Mouse (Mus musculus): ENCODE results near the gene Otop1. TPM values are rescaled to one million over a fixed set of nuclear protein-coding genes. Genes with fewer than 3 reads are reported as not detected.

Otop1 gene
- 17.1 TPM for polyA plus RNA-seq (2014; fragmentation: Illumina TruSeq; extraction: RNeasy Lipid Tissue Mini Kit (QIAGEN cat#74804); ENCODE audit: low read depth, low replicate concordance)

DNA sequence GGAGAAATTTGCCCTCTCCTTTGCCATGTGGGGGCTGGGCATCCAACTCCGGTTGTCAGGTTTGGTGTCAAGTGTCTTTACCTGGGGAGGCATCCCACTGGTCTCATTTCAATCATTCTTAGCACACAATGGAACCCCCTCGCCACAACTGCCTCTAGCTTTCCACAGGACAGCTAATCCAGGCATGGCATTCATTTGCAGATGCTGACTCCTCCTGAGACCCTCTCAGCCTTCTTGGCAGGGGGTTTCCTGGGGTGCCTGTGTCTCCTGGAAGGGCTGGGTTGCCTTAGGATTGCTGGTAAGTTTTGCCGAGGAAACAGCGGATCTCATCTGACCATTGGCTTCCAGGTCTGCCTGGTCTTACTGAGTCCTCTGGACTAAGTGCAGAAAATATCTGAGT is at the start of gene Otop1:
Gene Otop1 (plus strand): TSS at position 202 of the 400 bp plus-strand sequence.

DNA sequence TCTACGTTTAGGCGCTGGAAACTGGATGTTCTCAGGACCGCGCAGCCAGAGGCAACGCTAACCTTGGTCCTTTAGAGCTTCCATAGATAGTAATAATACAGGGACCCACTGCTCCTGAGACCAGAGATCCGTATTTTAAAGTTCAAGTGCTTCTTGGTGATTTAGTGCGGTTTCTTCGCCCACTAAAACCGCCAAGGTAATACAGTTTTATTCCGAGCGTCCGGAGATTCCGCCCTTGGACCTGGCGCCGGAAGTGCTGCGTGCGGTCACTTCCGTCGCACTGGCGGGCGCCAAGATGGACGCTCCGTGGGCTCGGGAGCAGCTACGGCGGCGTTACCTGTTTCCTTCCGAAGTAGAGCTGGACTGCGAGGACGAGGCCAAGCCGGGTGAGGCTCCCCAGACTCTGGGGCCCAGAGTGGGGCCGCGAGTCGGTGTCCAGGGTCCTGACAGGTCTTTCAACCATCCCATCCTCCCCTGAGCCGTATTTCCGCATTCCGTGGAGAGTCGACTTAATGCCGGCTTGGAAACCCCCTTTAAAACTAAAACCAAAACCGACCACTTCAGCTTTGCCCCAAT is 15.6 kb upstream of the Otop1 start, which contains the start of gene Tmem128:
Gene Tmem128 (plus strand): TSS at position 79 of the 576 bp plus-strand sequence.

DNA sequence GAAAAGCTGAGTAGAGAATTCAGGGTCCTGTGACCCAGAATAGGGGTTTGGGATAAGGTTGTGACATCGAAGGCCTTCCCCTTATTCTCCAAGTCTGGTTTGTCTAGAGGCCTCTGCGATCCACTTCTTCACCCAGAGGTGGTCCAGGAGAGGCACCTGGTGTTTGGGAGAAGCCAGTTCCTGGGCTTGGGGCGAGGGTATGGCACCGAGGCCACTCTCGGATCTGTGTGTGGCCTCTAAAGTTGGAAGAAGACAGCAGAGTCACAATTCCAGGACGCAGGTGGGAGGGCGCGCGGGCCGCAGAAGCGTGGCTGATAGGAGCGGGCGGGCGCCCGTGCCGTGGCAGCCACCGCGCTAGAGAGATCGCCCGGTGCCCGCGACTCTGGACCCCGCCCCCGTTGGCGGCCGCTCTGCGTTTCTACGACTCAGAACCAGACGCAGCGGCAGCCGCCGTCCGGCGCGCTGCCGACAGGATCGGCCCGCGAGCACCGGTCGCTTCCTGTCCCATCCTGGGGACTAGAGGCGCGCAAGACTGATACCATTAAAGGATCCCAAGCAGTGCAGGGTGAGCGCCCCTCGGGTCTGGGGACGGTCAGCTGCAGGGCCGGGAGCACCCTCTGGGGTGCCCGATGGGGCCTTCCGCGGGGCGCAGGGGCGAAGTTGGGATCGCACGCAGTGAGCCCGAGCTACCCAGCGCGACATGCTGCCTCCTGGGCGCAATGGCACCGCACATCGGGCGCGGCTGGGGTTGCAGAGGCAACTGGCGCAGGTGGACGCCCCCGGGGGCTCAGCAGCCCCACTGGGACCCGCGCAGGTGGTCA is 43.4 kb downstream of the Otop1 start, which contains the start of gene Drd5:
Gene Drd5 (plus strand): TSS at position 402 of the 821 bp plus-strand sequence.

Other genes with a start within 250 kb of the Otop1 start
- gene Stx18, start 237.2 kb upstream of the Otop1 start, polyA plus RNA-seq (2014; fragmentation: Illumina TruSeq; extraction: RNeasy Lipid Tissue Mini Kit (QIAGEN cat#74804); ENCODE audit: low read depth, low replicate concordance): 51.4 TPM
- 33.2 TPM for gene Nsg1, start 116.1 kb upstream of the Otop1 start, polyA plus RNA-seq (2014; fragmentation: Illumina TruSeq; extraction: RNeasy Lipid Tissue Mini Kit (QIAGEN cat#74804); ENCODE audit: low read depth, low replicate concordance)
- 2.2 TPM for gene Zbtb49, start 55.5 kb upstream of the Otop1 start, polyA plus RNA-seq (2014; fragmentation: Illumina TruSeq; extraction: RNeasy Lipid Tissue Mini Kit (QIAGEN cat#74804); ENCODE audit: low read depth, low replicate concordance)
- gene Lyar, start 55.5 kb upstream of the Otop1 start, polyA plus RNA-seq (2014; fragmentation: Illumina TruSeq; extraction: RNeasy Lipid Tissue Mini Kit (QIAGEN cat#74804); ENCODE audit: low read depth, low replicate concordance): 34.2 TPM
- gene Tmem128, start 15.8 kb upstream of the Otop1 start, polyA plus RNA-seq (2014; fragmentation: Illumina TruSeq; extraction: RNeasy Lipid Tissue Mini Kit (QIAGEN cat#74804); ENCODE audit: low read depth, low replicate concordance): 75.8 TPM
- gene Drd5, start 43.4 kb downstream of the Otop1 start, polyA plus RNA-seq (2014; fragmentation: Illumina TruSeq; extraction: RNeasy Lipid Tissue Mini Kit (QIAGEN cat#74804); ENCODE audit: low read depth, low replicate concordance): not detected
- 0.58 TPM for gene Slc2a9, start 227.2 kb downstream of the Otop1 start, polyA plus RNA-seq (2014; fragmentation: Illumina TruSeq; extraction: RNeasy Lipid Tissue Mini Kit (QIAGEN cat#74804); ENCODE audit: low read depth, low replicate concordance)